Mouse (Mus musculus) hindbrain, postnatal 0 days (tissue): ENCODE measurements at regions not wholly inside any gene's neighbourhood (a gene's known extent, or its start where the extent isn't known, plus 50 kb on each side); places are given as distances from the start of the nearest gene placed in this dataset.

ENCODE experiments used
- ATAC-seq: fragments of 200-750 bp; cut with Nextera tagmentation; 2 replicates; pipeline ENCODE4 v1.8.0; 2017; ENCODE audit warnings: mild to moderate bottlenecking, moderate TSS enrichment, moderate library complexity
- DNase-seq: peaks from one replicate; pipeline ENCODE4 v3.0.0-alpha.2; 2015; ENCODE audit warnings: low spot score
- H3K27ac ChIP-seq: fragments of 300-500 bp; sonication (generic); 2 replicates; pipeline ENCODE4 v1.5.1; 2014; ENCODE audit warnings: mild to moderate bottlenecking
- H3K27me3 ChIP-seq: fragments of 300-500 bp; sonication (generic); 2 replicates; pipeline ENCODE4 v1.6.1; 2014; ENCODE audit warnings: low read length, mixed read lengths; ENCODE audit not compliant: insufficient read depth
- H3K36me3 ChIP-seq: fragments of 300-500 bp; sonication (generic); 2 replicates; pipeline ENCODE4 v1.6.1; 2014; ENCODE audit warnings: low read length, mixed read lengths; ENCODE audit not compliant: insufficient read depth
- H3K4me1 ChIP-seq: fragments of 300-500 bp; sonication (generic); 2 replicates; pipeline ENCODE4 v1.6.1; 2014; ENCODE audit warnings: antibody characterized with exemption, low read length, mixed read lengths; ENCODE audit not compliant: insufficient read depth
- H3K4me2 ChIP-seq: fragments of 300-500 bp; sonication (generic); 2 replicates; pipeline ENCODE4 v1.6.1; 2014; ENCODE audit warnings: low read depth, mild to moderate bottlenecking, low read length, moderate library complexity, mixed read lengths
- H3K4me3 ChIP-seq: fragments of 300-500 bp; sonication (generic); 2 replicates; pipeline ENCODE4 v1.5.1; 2014; ENCODE audit warnings: low read length
- H3K9ac ChIP-seq: fragments of 300-500 bp; sonication (generic); replicated peaks from 2 replicates; pipeline ENCODE4 v1.6.1; 2014; ENCODE audit warnings: mild to moderate bottlenecking, low read length, moderate library complexity, mixed read lengths
- H3K9me3 ChIP-seq: fragments of 300-500 bp; sonication (generic); 2 replicates; pipeline ENCODE4 v1.6.1; 2016; ENCODE audit warnings: low read length, mixed read lengths
- CTCF ChIP-seq: IDR thresholded peaks from 2 replicates; pipeline ENCODE4 v1.5.1; 2016; ENCODE audit warnings: antibody characterized with exemption, control low read depth, low read depth
- WGBS: fragments of 180-500 bp; shearing (Covaris S2); extraction: QIAGEN DNeasy Blood & Tissue Kit; methylation state at CpG from one replicate; pipeline ENCODE4 v1.1.7; 2014; 5-methylcytosine and 5-hydroxymethylcytosine counted together

DNA sequence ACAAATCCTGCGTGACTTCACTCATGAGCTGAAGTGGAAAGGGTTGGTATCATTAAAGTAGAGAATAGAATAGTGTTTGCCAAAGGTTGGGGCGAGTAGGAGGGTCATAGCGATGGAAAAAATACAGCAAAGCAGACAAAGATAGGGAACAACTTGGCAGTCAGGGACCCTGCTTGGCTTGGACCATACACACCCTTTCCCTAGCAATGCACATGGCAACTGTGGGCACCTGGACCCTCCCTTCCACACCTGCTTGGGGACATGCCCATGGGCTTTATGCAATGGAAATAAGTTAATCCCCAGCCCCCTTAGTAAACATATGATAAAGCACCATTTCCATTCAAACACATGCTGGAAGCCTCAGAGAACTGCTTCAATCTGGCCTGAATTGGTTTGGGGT, 62.2 kb upstream of the Mboat1 start:
- Histone ChIP-seq H3K4me3 (no peak overlapping the region), H3K27me3 (no peaks in the 10 kb centered on the region), H3K9ac (no peak overlapping the region), H3K36me3 (no peaks in the 10 kb centered on the region), H3K4me1 (no peaks in the 10 kb centered on the region), H3K9me3 (no peaks in the 10 kb centered on the region), H3K4me2 (no peak overlapping the region), H3K27ac (no peak overlapping the region)
- no peak for TF ChIP-seq CTCF
- WGBS: 86% methylated on average over 3 of the region's 3 CpGs
- no peak for DNase-seq
- no peak for ATAC-seq

DNA sequence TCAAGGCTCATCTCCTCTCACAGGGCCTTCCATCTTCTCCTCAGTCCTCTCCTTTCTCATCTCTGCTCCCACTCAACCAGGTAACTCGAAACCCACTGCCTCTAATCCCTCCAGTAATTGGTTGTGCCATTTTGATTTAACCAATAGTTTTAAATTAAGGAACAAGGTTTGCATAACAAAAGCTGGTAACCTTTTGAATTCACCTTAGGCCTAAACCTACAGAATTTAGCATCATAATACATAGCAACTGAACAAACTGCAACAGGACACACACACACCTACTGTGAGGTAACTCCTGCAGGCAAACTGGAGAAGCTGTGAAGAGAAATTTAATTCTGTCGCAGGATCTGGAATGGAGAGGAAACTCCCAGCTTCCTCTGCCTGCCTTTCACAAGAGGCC, 66.9 kb upstream of the Mboat1 start:
- no peak overlapping the region for H3K4me2 ChIP-seq
- no peak overlapping the region for H3K9ac ChIP-seq
- TF ChIP-seq CTCF: no peak
- no peak overlapping the region for H3K27ac ChIP-seq
- DNase-seq (no peak), ATAC-seq (no peak)
- H3K36me3 ChIP-seq: no peaks in the 10 kb centered on the region
- no peak overlapping the region for H3K4me3 ChIP-seq
- no peaks in the 10 kb centered on the region for H3K9me3 ChIP-seq
- no peaks in the 10 kb centered on the region for H3K27me3 ChIP-seq
- WGBS: 58% methylated on average over 2 of the region's 2 CpGs
- H3K4me1 ChIP-seq: no peaks in the 10 kb centered on the region

DNA sequence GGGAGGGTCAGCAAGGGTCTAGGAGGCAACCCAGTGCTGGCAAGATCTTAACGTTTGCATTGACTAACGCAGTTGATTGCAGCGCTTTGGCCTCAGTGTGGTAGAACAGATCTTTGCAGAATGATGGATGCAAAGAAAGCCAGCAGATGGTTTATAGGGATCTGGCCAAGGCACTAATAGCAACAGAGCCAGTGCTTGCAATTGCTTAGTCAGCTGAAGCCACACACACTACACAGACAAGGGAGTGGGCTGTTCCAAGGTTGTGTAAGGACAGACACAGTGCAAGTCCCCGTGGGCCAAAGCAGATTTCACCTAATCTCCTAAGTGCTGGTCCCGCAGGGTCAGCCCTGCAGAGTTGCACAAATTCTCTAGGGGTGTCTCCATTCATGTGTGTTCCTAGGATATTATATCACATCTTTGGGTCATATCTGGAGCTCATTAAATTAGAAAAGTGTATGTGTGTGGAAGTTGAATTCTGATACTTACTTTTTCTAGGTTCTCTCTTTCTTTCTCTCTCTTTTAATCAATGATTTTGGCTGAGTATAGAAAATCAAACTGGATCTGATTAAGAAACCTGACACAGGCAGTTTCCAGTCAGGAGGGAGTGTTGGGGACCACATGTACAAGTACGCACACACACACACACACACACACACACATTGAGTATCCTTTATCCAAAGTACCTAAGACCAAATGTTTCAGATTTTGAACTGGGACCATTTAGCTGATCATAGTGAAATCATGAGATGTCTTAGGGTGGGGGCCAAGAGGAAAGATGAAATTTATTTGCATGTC, 68.5 kb upstream of the Mboat1 start:
- Histone ChIP-seq H3K4me3 (no peak overlapping the region), H3K9me3 (no peaks in the 10 kb centered on the region), H3K9ac (no peak overlapping the region), H3K27ac (no peak overlapping the region), H3K4me2 (no peak overlapping the region), H3K4me1 (no peaks in the 10 kb centered on the region), H3K27me3 (no peaks in the 10 kb centered on the region), H3K36me3 (no peaks in the 10 kb centered on the region)
- TF ChIP-seq CTCF: no peak
- no peak for ATAC-seq
- DNase-seq: peak; percentile 29
- 74% methylated on average over 6 of the region's 6 CpGs for WGBS

DNA sequence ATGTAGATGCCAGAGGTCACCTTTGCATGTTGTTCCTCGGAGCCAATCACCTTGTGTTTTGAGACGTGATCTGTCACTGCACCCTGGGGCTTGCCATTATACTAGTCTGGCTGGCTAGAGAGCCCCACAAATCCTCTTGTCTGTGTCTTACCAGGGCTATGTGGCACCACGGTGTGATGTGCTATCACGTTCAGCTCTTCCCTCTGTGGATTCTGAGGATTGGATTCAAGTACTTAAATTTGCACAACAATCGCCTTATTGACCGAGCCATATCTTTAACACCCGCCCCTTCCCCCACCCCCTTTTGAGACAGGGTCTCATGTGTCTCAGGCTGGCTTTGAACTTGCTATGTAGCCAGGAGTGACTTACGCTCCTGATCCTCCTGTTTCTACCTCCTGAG, 70.8 kb upstream of the Mboat1 start:
- Histone ChIP-seq H3K27me3 (no peaks in the 10 kb centered on the region), H3K9ac (no peak overlapping the region), H3K36me3 (no peaks in the 10 kb centered on the region), H3K9me3 (no peaks in the 10 kb centered on the region), H3K4me1 (no peaks in the 10 kb centered on the region), H3K4me2 (no peak overlapping the region), H3K27ac (no peak overlapping the region), H3K4me3 (no peak overlapping the region)
- 47% methylated on average over 8 of the region's 8 CpGs for WGBS
- no peak for TF ChIP-seq CTCF
- no peak for ATAC-seq
- no peak for DNase-seq

DNA sequence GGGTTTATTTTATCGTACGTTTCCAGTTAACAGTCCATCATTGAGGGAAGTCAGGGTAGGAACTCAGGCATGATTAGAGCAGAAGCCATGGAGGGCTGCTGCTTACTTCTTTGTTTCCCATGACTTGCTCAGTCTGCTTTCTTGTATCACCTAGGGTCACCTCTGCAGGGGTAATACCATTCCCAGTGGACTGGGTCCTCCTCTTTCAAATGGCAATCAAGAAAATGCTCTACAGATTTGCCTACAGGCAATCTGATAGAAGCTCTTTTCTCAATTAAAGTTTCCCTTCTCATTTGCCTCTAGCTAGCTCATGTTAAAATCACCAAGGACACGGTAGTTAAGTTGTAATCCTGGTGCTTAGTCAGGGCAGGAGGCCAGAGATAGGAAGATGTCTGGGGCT, 72.5 kb upstream of the Mboat1 start:
- no peak for ATAC-seq
- no peak overlapping the region for H3K4me3 ChIP-seq
- no peak overlapping the region for H3K27ac ChIP-seq
- TF ChIP-seq CTCF: no peak
- H3K27me3 ChIP-seq: no peaks in the 10 kb centered on the region
- no peak overlapping the region for H3K4me2 ChIP-seq
- no peaks in the 10 kb centered on the region for H3K4me1 ChIP-seq
- no peak for DNase-seq
- no peak overlapping the region for H3K9ac ChIP-seq
- H3K9me3 ChIP-seq: no peaks in the 10 kb centered on the region
- no peaks in the 10 kb centered on the region for H3K36me3 ChIP-seq
- 74% methylated on average over 3 of the region's 3 CpGs for WGBS

DNA sequence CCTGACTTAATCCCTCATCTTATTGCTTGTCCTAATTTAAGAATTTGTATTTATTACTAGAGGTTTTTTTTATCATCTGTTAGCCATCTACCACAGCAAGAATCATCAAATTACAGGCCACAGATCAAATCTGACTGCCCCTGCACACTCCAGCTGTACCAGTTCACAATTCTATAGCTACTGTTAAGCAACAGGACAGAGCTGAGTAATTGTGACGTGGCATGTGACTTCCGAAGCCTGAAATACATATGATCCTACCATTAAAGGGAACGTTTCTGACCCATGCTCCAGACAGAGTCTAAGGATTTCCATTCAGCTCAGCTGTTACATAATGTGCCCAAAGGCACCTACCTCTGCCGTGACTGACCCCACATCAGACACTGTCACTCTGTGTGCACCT, 74.0 kb upstream of the Mboat1 start:
- no peaks in the 10 kb centered on the region for H3K4me1 ChIP-seq
- no peaks in the 10 kb centered on the region for H3K9me3 ChIP-seq
- TF ChIP-seq CTCF: no peak
- H3K4me3 ChIP-seq: no peak overlapping the region
- DNase-seq (no peak), ATAC-seq (no peak)
- H3K27me3 ChIP-seq: no peaks in the 10 kb centered on the region
- no peak overlapping the region for H3K27ac ChIP-seq
- WGBS: 85% methylated on average over 4 of the region's 4 CpGs
- no peak overlapping the region for H3K4me2 ChIP-seq
- H3K36me3 ChIP-seq: no peaks in the 10 kb centered on the region
- no peak overlapping the region for H3K9ac ChIP-seq

DNA sequence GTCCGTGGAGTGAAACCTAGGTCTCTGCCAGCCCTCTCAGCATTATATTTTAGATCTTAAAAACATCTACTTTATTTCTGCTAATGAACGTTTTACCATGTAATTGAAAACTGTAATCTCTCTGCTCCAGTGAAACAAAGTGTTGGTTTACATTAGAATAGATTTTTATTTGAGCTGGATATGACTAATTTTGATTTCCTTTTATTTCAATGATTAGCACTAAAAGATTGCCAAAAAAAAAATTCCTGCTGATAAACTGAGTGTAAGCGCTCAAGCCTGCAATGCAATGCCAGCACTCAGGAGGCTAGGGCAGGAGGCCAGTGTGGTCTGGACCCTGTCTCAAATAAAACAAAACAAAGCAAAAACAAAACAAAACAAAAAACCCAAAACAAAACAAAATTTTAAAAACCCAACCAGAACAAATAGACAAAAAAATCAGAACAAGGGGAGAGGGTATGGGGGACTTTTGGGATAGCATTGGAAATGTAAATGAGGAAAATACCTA, 69.3 kb upstream of the E2f3 start:
- Histone ChIP-seq H3K4me1 (no peaks in the 10 kb centered on the region), H3K9me3 (no peaks in the 10 kb centered on the region), H3K4me2 (no peak overlapping the region), H3K36me3 (no peaks in the 10 kb centered on the region), H3K4me3 (no peak overlapping the region), H3K27ac (no peak overlapping the region), H3K9ac (no peak overlapping the region), H3K27me3 (no peaks in the 10 kb centered on the region)
- WGBS: 74% methylated on average over 3 of the region's 3 CpGs
- ATAC-seq: no peak
- no peak for DNase-seq
- TF ChIP-seq CTCF: no peak
